Mouse (Mus musculus) MEL (cell line): Measurements from ENCODE around the gene Rapgef1.

Source experiments
- CTCF ChIP-seq, 3 experiments: IDR thresholded peaks in 2 of 3; conservative IDR thresholded peaks in 1 of 3; 2 replicates each; pipeline ENCODE4 v1.5.1; 2011 to 2012; ENCODE audit warnings: low read length in 3 of 3, low read depth in 2 of 3, mild to moderate bottlenecking in 2 of 3, improper control_type of control experiment in 1 of 3, inconsistent platforms in 1 of 3, mixed read lengths in 1 of 3, moderate library complexity in 1 of 3; ENCODE audit not compliant: control insufficient read depth in 1 of 3, insufficient read depth in 1 of 3, poor library complexity in 1 of 3, severe bottlenecking in 1 of 3
- EP300 ChIP-seq, 2 experiments: IDR thresholded peaks; 2 replicates each; pipeline ENCODE4 v1.6.1; 2011; ENCODE audit warnings: improper control_type of control experiment in 2 of 2, low read length in 2 of 2, low read depth in 1 of 2, mild to moderate bottlenecking in 1 of 2
- KAT2A ChIP-seq: conservative IDR thresholded peaks from 2 replicates; pipeline ENCODE4 v1.6.1; 2012; ENCODE audit warnings: low read depth, low read length, improper control_type of control experiment, inconsistent platforms
- MAX ChIP-seq: IDR thresholded peaks from 2 replicates; pipeline ENCODE4 v1.6.1; 2011; ENCODE audit warnings: low read length, improper control_type of control experiment
- POLR2A ChIP-seq, 2 experiments: IDR thresholded peaks; 2 replicates each; pipeline ENCODE4 v1.6.1; 2011 to 2012; ENCODE audit warnings: low read length in 2 of 2, mild to moderate bottlenecking in 2 of 2, control low read depth in 1 of 2, improper control_type of control experiment in 1 of 2, low read depth in 1 of 2, moderate library complexity in 1 of 2; ENCODE audit not compliant: control insufficient read depth in 1 of 2, insufficient read depth in 1 of 2, poor library complexity in 1 of 2
- UBTF ChIP-seq: IDR thresholded peaks from 2 replicates; pipeline ENCODE4 v1.6.1; 2012; ENCODE audit warnings: low read depth, mild to moderate bottlenecking, inconsistent platforms, low read length, improper control_type of control experiment, moderate library complexity, borderline replicate concordance; ENCODE audit not compliant: insufficient read depth

GRCm38 (mm10) chr2:29573591-29573990 is 45.9 kb upstream of the Rapgef1 start:
- no peak for TF ChIP-seq POLR2A (IDR thresholded peaks at IDR 0.05; ENCODE audit: control insufficient read depth in 1 of 2, insufficient read depth in 1 of 2, low read depth in 1 of 2, low read length in 2 of 2, poor library complexity in 1 of 2)
- TF ChIP-seq UBTF = no peak
- TF ChIP-seq CTCF (IDR thresholded peaks at IDR 0.05 in 2 of 3, conservative IDR thresholded peaks at IDR 0.05 in 1 of 3; ENCODE audit: control insufficient read depth in 1 of 3, insufficient read depth in 1 of 3, low read depth in 2 of 3, low read length in 3 of 3, poor library complexity in 1 of 3, severe bottlenecking in 1 of 3) = no peak
- no peak for TF ChIP-seq KAT2A
- no peak for TF ChIP-seq EP300 (IDR thresholded peaks at IDR 0.05; ENCODE audit: low read depth in 1 of 2, low read length in 2 of 2)
- no peak for TF ChIP-seq MAX
